Mouse (Mus musculus): Measurements from ENCODE around the gene Tmem109.

Tmem109 gene

DNA sequence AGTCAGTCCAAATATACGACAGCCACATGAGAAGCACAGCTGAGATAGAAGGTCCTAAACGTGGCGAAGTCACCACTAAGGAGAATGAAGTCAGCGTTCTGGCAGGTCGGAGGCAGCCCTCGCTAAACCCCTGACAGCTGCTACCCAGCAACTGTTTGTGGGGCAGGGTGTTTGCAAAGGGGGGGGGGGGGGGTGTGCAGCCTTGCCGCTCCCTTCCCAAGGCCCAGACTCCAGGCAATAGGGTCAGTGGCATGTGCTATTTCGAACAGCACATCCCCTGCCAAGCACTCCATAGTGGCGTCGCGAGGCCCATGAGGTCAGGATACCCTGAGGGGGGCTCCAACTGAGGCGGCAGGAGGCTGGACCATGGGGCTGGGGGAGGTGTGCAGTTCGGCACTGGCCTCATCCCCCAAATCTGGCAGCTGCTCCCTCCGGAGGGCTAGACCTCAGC is 801 bp downstream of the Tmem109 start:
- DNase-seq: no peak

DNA sequence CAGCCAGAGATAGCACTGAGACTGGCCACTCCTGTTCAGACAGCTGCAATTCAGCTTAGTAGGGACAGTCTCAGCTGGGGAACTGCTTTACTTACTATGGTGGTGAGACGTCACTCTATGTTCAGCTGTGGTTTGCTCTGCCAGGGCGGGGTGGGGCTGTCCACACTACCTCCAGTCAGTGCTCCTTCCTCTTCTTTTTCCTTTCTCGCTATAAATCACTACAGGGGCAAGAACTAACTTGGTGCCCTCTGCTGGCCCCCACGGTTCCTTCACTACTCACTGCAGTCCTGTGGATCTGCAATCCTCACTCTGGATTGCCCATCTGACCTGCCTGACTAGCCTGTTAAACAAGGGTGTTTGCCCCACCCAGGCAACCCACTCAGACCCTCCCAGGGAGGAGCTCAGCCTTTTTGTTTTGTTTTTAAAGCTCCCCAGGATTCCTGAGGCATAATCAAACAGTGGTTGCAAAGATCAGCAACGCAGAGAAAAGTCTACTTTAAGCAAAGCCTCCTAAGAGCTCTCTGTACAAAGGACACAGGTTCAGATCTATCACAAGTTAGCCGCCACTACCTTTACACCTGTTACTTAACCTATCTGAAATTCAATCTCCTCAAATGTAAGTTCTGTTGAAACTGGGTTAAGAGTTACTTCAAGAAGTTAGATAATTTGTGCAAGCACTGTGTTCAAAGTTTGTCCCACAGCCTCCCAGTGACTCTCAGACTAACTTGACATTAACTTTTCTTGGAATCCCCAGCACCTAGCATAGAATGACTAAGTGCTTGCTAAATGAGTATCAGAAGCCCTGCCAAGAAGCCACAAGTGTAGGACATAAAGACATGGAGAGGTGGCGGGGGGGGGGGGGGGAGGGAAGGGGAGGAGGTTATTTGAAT is 1.5 kb downstream of the Tmem109 start:
- DNase-seq: peak; percentile 19

DNA sequence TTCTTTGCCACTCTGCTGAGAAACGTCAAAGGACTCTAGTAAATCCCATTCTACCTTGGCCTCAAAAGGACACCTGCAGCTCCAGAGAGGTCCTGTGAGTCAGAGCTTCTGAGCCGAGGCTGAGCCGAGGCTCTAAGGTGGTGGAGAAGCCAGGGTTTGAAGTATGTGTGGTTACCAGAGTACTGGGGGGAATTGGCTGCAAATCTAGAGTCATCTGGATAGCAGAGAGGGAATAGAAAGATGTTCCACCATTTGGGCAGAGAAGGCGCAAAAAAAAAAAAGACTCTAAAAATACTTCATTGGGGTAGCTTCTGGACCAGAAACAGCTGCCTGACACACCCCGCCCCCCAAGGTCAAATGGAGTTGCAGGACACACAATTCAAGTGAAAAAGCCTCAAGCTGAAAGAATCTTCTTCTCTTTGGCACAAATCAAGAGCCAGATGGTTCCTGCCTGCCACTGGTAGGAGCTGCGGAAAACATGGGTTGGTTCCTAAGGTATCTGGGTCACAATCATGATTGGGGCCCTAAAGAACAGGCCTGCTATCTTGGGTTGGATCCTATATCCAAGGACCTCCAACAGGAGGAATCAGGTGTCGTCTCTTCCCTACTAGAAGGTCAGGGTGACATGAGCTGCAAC is 3.5 kb downstream of the Tmem109 start:
- DNase-seq: no peak

DNA sequence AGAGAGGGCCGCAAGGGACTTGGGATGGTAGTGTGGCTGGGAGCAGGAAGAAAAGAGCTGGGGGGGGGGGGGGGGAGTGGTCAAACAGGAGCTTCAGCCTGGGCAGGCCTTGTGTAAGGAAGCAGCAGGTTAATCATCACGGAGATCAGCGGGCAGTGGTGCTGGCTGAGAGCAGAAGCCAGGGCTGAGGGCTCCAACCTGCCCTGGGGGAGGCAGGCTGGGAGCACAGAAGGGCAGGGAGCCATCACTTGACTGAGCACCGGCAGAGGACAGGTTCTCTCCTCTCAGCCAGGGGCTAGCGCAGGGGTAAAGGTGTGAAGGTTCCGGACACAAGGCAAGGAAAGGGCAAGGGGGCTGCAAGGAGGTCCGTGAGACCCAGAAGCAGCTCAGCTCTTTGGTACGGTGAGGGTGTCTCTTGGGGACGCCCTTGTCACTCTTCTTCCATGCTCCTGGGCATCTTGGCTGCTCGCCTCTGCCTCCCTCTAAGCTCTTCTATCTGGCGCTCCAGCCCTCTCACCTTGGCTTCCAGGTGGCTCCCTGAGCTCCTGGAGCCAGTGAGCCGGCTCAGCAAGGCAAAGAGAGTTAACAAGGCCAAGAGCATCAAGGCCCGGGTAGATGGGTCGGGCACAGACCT is 10.4 kb downstream of the Tmem109 start:
- DNase-seq: no peak

DNA sequence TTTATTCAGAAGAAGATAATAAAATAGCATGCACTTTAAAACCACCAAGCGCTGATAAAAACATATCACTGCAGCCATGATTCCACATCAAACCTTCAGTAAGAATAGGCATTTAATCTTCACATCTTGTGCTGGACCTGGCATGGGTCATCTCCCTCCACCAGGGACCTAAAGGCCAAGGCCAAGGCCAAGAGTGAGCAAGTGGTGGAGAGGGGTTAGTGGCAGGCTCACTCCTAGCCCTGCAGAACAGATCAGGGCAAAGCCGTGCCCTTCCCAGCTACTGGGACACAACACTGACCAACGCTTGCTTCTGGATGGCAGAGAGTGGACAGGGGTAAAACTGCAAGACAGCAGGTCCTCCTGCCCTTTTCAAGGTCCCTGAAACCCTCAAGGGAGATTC is 11.1 kb downstream of the Tmem109 start:
- no peak for DNase-seq

DNA sequence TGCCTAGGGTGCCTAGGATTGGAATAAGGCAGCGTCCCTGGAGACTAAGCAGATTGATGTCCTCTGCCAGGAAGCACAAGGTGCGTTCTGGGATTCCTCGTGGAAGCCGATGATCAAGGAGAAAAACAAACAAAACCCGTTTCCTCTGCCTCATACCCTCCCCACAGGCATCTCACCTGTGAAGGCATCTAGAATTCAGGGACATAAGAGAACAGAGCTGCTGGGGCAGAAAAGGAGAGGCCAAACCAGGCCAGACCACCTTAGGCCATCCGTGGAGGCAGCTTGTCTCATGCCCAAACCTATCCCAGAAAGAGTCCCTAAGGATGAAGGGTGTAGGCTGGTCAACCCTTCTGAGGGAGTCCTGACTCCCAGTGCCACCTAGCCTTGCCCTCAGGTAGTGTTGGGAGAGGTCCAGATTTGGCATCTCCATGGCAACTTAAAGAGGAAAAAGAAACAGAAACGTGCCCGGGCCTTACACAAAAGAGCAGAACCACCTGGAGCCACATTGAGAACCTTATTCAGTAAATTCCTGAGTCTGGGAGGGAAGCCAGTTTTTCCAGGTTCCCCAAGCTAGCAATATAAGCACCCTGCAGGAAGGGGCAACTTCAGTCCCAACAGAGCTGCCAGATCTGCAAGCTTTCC is 11.8 kb downstream of the Tmem109 start, which contains the start of gene Tmem132a:
Gene Tmem132a, minus strand, starts transcription at position 55 of the 642 bp plus-strand sequence.
- DNase-seq: no peak

DNA sequence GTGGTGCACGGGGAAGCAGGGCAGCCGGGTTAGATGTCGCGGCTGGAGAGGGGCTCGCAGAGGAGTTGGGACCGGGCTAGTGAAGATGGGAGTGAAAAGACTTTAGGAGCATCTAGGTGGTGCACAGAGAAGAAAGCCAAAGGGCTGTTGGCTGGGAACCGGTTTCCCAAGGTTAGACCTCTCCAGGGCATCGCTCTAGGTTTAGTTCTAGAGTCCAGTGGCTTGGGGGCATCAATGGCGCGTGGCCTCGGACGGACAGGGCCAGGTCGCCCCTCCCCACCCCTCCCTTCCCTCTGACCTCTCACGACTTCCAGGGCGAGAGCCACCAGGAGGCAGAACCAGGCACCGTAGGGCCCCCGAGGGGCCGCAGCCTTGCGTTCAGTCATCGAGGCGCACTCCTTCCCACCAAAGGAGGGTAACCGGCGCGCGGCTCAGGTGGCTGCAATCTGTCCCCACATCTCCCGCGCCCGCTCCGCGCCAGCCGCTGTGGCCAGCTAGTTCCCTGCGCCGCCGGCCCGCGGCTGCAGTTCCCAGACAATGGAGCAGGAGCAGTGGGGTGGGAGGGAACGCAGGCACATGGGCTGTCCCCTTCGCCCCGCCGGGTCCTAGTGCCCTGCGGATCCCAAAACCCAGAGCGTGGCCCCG is 12.4 kb downstream of the Tmem109 start:
- DNase-seq: peak; percentile 58

DNA sequence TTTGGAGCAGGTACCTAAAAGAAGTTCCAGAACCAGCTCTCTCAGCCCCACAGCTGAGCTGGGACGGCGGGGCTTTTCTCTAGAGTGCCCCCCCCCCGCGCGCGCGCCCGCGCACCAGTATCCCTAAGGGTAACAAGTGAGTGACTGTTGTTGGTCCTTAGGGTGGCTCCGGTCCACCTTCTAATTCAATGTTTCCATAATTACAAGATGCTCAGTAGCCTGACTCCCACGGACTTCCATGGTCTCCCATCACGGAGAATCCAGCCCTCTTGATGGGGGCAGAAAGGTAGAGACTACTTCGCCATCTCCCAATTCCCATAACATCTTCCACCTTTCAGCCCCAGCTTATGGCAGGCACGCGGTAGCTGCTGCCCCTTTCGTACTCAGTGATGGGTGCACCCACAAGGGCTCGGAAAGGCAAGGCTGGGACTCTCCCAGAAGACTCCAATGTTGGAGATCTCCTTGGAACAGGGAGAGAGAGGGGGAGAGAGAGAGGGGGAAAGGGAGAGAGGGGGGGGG is 13.1 kb downstream of the Tmem109 start:
- DNase-seq: no peak

DNA sequence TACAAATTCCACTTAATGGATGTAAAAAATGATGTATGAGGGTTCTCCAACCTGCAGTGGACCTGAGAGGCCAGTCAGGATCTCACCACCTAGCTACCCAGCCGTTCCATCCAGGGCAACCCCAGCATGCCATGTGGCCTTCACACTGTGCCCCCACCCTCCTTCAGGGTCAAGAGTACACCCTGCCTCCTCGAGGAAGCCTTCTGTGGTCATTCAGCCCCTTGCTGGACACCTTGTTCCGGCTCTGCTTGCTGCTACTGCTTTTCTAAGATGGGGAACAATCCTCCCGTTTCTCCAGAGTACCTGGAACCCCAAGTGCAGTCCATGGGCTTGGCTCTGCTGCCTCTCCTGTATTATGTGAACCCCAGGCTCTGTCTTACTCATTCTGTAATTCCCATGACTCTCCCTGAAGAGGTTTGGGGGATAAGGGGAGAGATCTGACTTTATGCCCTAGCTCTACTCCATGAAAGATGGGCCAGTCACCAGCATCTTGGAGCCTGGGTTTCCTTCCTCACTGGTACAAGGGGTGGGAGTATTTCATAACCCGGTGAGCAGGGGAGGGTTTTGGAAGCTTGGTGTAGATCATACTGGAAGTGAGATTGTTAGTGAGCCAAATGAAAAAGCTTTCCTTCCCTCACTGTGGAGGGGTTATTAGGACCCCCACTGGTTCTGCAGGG is 13.7 kb downstream of the Tmem109 start:
- no peak for DNase-seq

DNA sequence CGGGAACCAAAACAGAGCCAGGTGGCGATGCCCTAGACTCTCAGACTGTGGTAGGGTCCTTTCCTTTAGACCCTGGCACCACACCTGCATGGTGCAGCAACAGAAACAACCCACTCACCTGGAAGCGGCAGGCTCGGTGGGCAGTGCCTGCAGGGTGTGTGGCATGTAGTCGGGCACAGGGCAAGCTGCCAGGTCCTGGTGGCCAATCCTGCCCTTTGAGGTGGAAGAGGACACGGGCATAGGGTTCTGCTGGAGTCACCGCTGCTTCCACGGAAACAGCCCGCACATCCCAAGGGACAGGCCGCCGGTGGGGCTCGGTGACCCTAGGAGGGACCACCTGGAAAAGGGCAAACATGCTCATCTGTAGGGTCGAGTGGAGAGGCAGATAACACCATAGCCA is 15.4 kb downstream of the Tmem109 start:
- DNase-seq: no peak

DNA sequence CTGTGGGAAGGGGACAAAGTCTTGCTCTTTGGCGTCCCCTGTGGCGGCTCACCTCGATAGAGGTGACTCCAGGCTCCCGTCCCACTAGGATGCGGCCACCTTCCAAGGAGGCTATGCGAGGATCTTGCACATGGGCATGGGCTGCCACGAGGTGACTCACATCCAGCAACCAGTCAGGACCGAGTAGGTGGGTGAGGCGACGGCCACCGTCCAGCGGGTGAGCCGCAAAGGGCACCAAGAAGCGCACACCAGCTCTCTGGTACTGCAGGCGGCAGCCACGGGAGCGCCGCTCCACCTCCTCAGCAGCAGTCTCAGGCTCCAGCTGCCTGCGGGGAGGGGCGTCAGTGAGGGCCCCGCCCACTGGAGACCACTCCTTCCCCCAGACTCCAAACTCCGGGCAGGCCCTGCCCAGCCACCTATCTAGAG is 21.7 kb downstream of the Tmem109 start:
- peak; percentile 19 for DNase-seq

DNA sequence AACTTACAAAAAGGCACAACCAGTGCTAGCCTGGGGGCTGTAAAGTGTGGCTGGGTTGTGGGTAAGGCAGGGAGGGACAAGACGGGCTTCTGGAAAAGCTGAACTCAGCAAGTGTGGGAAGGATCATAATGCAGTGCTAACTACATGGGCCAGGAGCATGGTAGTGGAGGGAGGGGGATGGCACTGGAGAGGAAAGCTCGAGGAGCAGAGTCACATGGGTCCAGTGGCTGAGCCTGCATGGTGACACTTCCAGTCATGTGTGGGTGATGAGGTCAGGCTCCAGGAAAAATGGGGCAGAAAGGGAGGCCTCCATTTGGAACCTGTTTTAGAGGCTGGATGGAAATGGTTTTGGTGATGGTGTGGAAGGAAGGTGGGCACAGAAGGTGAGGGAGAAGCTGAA is 25.3 kb downstream of the Tmem109 start:
- no peak for DNase-seq

DNA sequence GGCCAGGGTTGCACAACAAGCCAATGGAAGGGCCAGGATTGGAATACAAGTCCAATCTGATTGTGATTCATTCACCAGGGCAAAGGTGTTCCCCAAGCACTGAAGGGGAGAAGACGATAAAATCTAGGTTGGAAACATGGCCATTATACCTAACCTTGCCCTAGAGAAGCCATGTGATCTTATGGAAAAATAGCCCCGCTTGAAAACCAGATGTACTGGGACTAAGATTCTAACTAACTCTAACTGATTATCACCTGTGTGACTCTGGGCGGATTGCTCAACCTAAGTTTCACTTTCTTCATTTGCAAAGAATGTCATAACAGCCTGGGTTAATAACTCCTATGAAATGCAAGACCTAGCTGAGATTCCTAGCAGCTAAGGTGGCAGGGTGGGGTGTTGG is 26.4 kb downstream of the Tmem109 start:
- DNase-seq: no peak

DNA sequence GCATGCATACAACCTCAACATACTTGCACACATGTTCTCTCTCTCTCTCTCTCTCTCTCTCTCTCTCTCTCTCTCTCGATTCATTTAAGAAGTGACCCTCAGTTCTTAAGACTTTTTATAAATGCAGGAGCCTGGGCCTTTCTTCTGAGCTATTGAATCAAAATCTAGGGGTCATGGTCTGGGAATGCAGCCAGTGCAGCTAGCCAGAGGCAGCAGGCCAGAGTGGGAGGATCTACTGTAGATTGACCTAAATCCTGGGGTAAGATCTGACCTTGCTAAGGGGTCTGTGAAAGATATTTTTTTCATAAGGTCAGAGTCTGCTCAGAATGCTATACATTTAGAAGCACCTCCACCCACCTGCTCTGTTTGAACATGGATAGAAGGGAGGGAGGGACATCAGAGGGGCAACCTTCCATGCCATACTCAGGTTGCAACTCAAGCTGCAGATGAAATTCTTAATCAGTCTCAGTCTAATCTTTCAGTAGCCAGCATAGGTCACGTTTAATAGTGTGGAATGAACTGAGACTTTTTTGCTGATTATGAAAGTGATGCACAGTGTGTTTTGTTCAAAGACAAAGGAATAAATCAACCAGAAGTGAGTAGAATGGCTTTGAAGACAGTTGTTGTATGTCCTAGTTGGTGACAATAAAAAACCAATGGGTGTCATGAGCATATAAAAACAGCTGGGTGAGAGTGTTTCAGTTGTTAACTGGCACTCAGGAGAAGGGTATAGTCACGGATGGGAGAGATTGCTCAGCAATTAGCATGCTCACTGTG is 34.3 kb downstream of the Tmem109 start:
- no peak for DNase-seq

DNA sequence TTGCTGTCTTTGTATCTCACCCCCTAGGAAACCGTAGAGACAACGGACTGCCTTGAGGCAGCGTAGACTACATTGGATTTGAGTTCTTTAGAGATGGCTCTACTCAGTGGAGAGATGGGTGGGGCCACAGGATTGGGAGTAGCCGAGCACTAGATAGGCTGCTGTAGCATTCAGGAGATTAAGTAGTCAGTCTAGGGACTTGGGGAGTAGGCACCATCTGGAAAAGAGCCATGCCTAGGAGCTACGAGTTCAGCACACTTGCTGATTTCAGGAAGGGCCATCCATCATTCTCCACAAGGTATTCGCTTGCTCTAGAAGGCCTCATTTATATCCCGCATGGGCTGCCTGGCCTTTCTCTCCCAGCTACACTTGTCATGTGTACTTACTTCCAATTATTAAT is 35.7 kb downstream of the Tmem109 start:
- no peak for DNase-seq

DNA sequence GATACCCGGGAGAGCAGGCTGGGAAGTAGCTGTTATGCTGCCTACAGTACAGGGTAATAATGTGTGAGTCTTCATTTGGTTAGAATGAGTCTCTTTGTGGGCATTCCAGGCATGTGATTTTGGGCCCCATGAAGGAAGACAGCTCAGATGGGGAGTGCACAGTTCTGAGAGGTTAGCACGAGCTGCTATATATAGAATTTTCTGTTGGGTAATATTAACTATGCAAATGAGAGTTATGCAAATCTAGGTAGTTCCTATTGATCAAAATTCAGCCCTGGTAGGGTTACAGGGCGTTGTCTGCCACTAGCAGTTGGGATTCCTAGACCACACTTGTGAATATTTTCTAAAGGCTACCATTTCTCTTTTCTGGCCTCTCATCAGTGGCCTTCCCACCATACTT is 36.3 kb downstream of the Tmem109 start:
- DNase-seq: no peak

DNA sequence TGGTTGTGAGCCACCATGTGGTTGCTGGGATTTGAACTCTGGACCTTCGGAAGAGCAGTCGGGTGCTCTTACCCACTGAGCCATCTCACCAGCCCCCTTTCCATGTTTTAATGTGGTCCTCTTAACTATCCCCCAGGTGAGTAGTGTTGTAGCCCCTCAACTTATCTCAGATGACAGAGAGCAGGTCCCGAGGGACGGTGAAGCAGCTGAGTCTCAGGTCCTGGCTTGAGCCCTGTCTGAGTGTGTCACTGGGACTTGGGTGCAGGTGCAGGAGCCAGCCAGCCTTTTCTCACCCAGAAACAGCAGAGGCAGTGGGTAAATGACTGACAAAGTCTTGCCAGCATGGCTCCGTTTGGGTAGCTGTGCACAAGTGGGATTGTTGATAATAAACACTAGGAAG is 37.6 kb downstream of the Tmem109 start:
- DNase-seq: no peak

DNA sequence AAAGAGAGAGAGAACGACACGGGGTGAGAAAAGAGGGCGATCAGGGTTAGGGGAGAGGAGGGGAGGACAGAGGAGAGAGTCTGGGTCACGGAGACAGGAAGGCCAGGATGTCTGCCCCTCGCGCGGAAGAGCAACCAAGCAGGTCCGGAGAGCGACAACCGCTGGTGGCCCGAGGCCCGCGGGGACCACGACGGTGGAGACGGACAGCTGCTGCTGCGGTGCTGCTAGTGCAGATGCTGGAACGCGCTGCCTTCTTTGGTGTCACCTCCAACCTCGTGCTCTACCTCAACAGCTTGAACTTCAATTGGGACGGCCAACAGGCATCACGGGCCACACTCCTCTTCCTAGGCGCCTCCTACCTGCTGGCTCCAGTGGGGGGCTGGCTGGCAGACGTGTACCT is 38.9 kb downstream of the Tmem109 start:
- DNase-seq: no peak

DNA sequence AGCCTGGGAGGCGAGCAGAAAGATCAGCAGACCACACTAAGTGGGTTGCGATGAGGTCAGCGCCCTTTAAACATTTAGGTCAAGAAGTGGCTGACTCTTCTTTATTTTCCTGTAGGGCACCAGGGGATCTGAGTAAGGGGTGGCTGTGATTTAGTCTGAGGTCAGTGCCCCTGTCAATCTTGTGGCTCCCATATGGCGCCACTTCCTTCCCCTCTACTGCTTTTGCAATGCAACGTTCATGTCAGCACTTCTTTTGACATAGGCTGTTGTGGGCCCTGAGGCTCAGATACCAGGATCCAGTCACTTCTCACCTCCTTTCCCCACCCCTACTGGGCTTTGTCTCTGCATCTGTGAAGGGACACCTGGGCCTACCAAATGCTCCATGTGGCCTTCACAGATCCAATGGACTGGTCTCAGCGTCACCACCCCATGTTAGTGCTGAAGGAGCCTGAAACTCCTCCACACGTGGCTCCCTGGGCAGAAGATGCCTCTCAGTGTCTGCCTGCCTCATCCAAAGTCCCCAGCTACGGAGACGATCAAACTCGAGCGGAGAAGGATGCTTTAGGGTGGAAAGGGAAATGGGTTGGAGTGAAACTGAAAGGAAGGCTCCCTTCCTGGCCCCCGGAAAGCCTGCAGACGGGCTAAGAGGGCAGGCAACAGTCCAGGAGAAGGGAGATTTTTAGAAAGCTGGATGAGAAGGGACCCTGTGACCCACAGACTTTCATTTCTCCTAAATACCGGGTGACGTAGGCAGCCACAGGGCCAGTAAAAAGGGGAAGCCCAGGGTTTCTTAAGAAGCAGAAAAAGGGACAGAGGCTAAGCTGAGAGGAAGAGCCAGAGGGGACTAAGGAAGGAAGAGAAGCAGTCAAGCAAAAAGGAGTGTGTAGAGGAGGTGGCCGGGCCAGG is 39.8 kb downstream of the Tmem109 start:
- peak; percentile 14 for DNase-seq
